Mouse (Mus musculus) embryonic fibroblast, embryonic 13.5 days (primary cell): ENCODE measurements around the gene 4933430I17Rik.

Experiments
- CTCF ChIP-seq: IDR thresholded peaks from 2 replicates; pipeline ENCODE4 v1.5.1; 2011; ENCODE audit warnings: mild to moderate bottlenecking, control low read depth, low read length, moderate library complexity, borderline replicate concordance; ENCODE audit not compliant: insufficient read depth
- POLR2A ChIP-seq: IDR thresholded peaks from 2 replicates; pipeline ENCODE4 v1.6.1; 2011; ENCODE audit warnings: low read depth, mild to moderate bottlenecking, control low read depth, low read length, moderate library complexity

- TF ChIP-seq POLR2A (no peak), CTCF (no peak)
These were observed 11.1 kb upstream of the 4933430I17Rik start for GRCm38 (mm10) chr4:62513998-62514506.
